Mouse (Mus musculus) cerebellum, adult 11-12 months (tissue): ENCODE results near the gene Cnpy1.
A peak's percentile ranks its signal among the peaks of the same experiment; 100 is the strongest.

Source experiments
- DNase-seq: peaks from one replicate; pipeline ENCODE4 v3.0.0; 2022

The Cnpy1 gene

GRCm38 (mm10) chr5:28179237-28179790, 66.3 kb downstream of the Cnpy1 start:
- no peak for DNase-seq

GRCm38 (mm10) chr5:28178322-28178721, 67.3 kb downstream of the Cnpy1 start:
- DNase-seq = no peak

DNA sequence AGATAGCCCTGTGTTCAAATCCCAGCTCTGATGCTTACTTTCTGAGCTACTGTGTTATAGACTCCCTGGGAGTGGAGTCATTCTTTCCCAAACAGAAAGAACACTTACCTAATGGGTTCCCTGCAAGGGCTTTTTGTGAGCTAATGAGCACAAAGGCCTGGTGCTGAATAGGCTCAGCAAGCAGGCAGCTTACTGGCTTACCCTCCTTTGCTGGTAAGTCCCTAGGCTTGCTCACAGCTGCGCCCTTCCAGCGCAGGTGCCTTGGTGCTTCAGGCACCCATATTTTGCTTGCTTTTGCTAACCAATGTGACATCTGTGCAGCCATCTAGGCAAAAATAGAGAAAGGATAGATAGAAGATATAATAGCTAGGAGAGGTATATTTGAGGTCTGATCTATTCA, 69.0 kb downstream of the Cnpy1 start:
- DNase-seq = no peak

DNA sequence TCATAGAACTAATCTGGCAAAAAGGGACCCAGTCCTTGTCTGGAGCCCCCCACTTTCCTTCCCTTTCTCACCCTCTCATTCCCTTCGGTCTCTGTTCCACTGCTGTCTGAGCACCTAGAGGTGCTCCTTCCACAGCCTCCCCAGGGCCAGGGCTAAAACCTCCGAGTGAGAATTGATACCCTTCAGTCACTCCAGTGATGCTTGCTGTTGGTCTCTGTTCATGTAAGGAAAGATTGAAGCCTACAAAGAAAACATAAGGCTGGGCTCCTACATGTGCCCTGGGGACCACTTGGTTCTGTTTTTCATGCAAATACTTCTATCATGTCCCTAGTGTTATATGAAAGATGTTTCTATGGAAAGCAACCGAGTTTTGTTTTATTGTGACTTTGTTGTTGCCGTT, 69.6 kb downstream of the Cnpy1 start:
- no peak for DNase-seq

DNA sequence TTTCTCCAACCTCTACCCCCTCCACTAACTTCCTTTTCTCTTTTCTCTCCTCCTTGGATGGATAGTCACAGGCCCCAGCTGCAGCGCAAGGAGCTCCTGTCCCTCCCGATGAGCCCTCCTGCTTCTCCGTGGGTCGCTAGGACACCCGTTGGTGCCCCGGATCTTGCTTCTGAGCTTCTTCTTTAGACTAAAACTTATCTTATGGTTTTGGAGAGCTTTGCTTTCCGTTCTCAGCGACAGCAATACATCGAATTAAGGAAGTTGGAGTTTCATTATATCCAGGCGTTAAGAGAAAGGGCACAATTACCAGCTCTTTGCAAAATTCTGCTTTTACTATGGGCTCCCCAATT, 70.1 kb downstream of the Cnpy1 start:
- no peak for DNase-seq

DNA sequence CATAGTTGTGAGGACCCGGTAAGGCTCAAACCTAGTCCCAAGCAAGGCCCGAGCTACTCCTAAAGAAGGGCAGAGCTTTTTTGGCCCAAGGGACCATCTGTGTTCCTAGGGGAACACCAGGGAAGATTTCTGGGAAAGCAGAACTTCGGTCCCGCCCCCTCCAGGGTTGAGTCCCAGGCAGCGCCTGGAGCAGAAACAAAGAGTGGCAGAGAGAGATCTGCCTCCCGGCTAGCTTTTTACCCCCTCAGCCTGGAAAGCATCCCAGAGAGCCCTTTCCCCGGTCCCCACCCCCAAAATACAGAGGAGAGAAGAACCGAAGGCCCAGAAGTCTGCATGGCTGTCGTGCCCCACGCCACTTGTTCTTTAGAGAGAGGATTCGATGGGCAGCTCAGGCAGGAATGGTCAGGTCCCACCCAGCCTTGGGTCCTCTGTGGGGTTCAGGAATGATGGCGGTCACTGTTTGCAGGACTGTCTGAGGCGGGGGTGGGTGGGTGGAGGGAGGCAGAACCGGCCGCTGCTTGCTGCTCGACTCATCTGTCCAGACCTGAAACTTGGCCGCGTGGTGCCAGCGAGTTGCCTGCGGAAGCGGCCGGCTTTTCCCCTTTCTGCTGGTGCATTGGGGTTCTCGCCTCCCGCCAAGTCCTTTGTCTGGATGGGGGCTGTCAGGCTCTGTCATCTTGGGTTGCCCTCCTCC, 70.6 kb downstream of the Cnpy1 start:
- DNase-seq = peak; percentile 59

DNA sequence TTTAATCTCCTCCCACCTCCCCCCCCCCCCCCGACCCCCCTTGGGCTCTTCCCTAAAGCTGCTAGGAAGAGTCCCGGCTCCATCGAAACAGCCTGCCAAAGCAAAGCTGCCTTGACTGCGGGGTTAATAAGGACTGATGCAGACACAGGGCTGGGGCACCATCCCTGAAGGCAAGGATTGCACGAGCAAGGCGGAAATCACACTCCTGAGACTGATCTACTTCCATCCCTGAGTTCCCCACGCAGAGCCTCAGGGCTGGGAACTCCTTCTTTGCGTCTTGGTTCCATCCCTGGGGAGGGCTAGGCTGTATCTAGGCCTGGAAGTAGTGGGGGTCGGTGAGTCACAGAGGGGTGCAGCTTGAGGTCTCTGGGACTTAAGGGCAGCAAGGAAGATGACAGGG, 71.5 kb downstream of the Cnpy1 start:
- DNase-seq = no peak

DNA sequence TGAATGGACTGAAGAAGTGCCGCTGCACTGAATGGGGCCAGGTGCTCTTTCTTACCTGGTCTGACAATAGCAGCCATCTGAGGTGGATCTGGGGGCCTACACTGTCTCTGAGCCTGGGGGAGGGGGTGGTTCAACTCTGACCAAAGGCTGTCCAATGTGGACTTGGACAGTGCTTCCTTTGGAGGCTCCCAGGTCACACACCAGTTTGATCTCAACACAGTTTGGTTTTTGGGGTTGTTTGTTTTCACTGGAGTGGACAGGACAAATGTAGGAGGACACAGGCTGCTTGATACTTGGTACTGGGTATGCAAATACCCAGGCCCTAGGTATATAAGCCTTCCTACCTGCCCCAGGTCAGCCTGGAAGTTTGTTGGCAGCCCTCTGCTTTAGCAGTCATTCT, 71.9 kb downstream of the Cnpy1 start:
- no peak for DNase-seq

- DNase-seq = no peak
Measured at GRCm38 (mm10) chr5:28172921-28173670, 72.5 kb downstream of the Cnpy1 start.

GRCm38 (mm10) chr5:28172261-28172920, 73.2 kb downstream of the Cnpy1 start:
- DNase-seq = no peak

GRCm38 (mm10) chr5:28171667-28172066, 73.9 kb downstream of the Cnpy1 start:
- no peak for DNase-seq

DNA sequence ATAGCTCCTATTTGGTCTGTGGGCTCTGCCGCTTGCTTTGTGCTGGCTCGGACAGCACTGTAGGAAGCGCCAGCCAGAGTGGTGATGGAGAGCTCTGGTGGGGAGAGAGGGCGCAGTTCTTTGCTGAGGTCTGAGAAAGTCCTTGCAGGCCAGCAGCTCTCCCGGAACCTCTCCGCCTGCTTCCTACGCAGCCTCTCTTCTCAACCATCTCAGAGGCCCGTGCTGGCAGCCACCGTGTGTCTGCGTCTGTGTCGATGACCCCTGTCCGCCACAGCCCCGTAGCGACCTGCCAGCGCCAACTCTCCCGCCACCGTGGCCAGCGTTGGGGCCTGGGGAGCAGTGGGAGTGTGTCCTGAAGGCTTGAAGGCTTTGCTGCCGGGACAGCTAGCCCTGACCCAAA, 74.7 kb downstream of the Cnpy1 start:
- peak; percentile 58 for DNase-seq

DNA sequence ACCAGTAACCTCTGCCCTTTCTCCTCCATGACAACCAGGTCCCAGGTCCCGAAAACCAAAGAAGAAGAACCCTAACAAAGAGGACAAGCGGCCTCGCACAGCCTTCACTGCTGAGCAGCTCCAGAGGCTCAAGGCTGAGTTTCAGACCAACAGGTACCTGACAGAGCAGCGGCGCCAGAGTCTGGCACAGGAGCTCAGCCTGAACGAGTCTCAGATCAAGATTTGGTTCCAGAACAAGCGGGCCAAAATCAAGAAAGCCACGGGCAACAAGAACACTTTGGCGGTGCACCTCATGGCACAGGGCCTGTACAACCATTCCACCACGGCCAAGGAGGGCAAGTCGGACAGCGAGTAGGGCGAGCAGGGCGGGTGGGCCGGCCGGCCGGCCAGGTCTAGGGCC, 75.5 kb downstream of the Cnpy1 start:
- peak; percentile 57 for DNase-seq

GRCm38 (mm10) chr5:28169166-28169801, 76.3 kb downstream of the Cnpy1 start:
- peak; percentile 44 for DNase-seq

DNA sequence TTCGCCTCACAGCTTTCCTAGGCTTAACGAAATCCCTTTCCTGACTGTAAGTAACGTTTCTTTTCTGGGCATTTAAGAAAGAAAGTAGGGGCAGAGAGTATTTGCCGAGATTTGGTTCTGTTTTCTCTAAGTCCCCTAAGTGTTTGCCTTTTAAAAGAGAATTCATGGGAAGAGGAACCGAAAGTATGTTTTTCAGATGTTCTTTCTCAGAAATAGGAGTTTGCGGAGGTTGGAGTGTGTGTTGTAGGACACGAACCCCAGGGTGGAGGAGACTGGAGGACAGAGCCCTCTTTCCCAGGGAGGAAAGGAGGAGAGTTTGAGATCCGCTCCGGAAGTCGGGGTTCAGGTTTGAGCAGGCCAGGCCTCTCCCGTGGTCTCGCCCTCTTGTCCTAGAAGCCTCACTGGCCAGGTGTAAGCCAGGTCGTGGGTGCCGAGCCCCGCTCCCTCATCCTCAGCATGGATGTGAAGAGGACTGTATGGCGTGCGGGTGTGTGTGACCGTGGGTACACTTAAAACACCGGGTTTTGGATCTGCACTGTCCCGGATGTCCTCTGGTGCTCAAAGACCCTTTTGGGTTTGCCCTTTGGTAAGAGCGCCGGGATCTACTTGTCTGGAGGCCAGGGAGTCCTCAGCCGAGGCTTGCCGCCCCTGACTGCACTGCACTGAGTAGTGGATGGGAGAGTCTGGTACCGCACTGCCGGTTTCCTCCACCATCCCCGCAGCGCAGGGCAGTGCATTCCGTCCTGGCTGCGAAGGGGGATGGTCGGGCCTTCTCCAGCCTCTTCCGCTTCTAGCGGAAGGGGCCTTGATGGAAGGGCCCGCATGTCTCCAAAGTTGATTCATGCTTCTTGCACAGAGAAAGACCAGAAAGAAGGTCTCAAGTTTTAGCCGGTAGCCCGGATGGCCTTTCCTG, 77.1 kb downstream of the Cnpy1 start:
- peak; percentile 49 for DNase-seq

DNA sequence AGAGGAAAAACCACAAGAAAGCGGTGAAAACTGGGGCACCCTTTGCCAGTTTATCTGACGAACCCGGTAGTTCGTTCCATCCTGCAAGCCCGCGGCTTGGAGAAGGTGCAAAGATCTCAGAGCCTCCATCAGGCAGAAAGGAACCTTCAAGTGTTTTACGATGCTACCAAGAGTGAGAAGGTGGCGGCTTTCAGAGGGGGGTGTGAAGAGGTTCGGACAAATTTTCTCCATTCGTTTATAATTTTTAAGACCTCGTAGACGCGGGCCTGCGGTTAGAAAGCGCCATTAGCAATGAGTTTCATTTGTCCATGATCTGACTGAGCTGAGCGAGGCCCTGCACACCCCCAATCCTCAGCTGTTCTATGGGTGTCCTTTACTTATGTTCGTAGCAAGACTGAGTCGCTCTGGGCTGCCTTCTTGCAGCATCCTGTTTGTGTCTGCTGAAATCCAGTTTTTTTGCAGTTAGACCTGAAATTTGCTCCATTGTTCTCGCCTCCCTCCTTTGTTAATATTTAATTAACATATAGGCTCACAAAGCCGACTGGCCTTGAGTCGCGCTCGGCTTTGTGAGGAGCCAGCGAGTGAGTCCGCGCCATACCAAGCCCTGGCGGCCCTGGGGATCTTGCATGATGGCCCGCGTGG, 77.9 kb downstream of the Cnpy1 start:
- DNase-seq = peak; percentile 32

DNA sequence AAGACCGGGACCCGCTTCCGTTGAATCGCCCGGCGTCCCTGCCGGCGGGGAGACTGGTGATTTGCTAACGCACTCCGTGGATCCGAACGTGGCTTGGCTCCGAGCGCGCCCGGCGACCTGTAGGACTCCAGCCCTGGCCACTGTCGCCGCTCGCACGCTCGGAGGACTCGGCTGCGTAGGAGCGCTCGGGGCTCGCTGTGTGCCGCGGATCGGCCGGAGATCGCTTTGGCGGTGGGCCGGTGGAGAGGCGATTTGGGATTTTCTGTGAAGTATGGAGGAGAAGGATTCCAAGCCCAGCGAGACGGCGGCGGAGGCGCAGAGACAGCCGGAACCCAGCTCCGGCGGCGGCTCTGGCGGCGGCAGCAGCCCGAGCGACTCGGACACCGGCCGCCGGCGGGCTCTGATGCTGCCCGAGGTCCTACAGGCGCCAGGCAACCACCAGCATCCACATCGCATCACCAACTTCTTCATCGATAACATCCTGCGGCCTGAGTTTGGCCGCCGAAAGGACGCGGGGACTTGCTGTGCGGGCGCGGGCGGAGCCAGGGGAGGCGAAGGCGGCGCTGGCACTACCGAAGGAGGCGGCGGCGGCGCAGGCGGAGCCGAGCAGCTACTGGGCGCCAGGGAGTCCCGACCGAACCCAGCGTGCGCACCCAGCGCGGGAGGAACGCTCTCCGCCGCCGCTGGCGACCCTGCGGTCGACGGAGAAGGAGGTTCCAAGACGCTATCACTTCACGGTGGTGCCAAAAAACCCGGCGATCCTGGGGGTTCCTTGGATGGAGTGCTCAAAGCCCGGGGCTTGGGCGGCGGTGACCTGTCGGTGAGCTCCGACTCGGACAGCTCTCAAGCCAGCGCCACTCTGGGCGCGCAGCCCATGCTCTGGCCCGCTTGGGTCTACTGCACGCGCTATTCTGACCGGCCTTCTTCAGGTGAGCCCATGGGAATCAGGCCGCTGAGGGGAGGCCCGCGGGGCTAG, 79.1 kb downstream of the Cnpy1 start:
- DNase-seq = peak; percentile 73

DNA sequence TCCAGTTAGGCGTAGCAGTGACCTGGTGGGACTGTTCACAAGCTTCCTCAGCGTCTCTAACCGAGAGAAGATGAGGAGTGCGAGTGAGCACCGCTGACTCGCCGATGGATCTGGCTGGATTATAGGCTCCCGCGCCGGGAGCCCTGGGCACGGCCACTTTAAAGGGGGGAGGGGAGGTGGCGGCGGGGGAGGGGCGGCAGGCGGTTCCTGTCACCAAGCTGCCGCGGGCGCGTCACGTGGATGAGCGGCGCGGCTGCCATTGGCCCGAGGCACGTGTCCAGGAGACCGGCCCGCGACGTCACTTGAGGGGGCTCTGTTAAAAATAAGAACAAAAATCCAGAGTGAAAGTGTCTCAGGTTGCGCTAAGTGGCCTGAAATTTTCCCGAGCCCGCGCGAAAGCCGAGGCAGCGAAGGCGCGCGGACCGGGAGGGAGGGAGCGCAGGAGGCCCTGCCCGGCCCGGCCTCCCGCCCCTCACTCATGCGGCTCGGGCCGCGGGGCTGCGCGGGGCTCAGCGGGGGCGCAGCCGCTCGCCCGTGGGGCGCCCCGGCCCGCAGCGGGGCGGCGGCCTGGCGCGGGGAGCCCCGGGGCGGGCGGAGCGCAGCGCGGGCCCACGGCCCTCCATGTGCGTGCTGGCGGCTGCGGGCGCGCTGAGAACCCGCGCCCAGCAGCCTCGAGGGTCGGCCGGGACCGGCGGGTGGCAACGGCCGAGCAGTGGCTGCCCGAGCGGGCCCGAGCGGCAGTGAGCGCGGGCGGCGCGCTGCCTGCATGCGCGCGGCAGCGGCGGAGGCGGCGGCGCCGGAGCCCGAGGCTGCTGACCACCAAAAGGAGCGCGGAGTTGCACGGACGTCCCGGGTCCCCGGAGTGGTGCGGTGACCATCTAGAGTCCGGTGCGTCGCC, 80.0 kb downstream of the Cnpy1 start, which contains the start of gene En2:
TSS of gene En2 (plus strand) at position 337 of the 898 bp plus-strand sequence.
- peak; percentile 97 for DNase-seq

DNA sequence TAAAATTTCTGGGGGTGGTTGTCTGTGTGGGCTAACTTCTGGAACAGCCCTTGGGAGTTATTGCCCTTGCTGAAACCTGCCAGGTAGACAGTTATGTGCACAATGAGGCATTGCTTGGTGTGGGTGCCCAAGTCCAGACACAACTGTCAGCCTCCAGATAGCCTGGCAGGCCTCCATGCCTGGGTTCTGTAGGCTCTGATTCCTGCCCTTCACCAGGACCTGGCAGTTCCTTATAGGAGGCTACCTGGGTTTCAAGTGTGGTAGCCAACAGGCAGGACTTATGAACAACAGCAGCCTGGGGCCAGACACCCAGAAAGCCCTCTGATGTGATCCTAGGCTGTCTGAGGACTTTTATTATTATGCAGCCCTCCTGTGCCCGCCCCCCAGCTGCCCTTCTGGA, 81.7 kb downstream of the Cnpy1 start:
- DNase-seq = peak; percentile 70
